17 mouse cellular contexts compared by ENCODE assay signal in the genomic region with DNA sequence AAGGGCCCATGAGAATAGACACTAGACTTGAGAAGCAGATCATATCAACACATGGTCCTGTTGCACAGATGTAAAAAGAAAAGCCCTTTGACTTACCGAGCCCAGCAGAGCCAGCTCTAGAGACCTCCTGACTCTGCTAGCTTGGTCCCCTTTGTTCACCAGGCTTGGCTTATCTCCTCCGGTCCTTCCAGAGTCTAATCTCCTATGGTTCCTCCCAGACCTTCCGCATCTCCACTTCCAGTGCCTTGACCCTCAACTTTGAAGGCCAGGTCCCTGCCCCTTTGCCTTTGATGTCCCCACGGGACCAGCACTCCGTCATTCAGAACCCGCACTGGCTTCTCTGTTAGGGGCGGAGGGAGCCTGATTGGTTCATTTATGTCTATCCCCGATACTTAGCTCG. TPM values are rescaled to one million over a fixed set of nuclear protein-coding genes. Genes with fewer than 3 reads are reported as not detected.
DNase-seq lines count a peak whose midpoint lies in the region; ATAC-seq and TF ChIP-seq lines count a peak whose summit lies in the region.
"Had no signal": no experiment of that assay in that cellular context is flagged by ENCODE, and none has a peak within 500 bp of the region (broad histone marks: within the 10 kb centered on the region; RNA-seq: fewer than 3 reads in every experiment).

No protein-coding gene starts in this region.

- no peak for DNase-seq in heart, adult 18-20 months
- DNase-seq in adrenal gland, postnatal 36 days = peak; percentile 22 to 26
- no peak for DNase-seq in hindbrain, embryonic 14.5 days (ENCODE audit: low spot score)
- DNase-seq: cerebellum, postnatal 14 days; gastrocnemius, postnatal 10 days; right cerebral cortex, postnatal 4 days had no signal

- H3K27me3 ChIP-seq in heart, embryonic 12.5 days (replicated peaks) = no peaks in the 10 kb centered on the region
- peaks cover 27% of the 10 kb centered on the region for H3K27me3 ChIP-seq in E14TG2a.4 (ENCODE audit: insufficient read depth, low read length)
- no peaks in the 10 kb centered on the region for H3K27me3 ChIP-seq in limb, embryonic 13.5 days
- peaks cover 10% of the 10 kb centered on the region for H3K27me3 ChIP-seq in hindbrain, embryonic 14.5 days (ENCODE audit: control insufficient read depth, insufficient read depth, low read length)
- H3K27me3 ChIP-seq: forebrain, embryonic 15.5 days had no signal

- H3K4me1 ChIP-seq in heart, embryonic 12.5 days (replicated peaks) = peaks cover 36% of the 10 kb centered on the region
- H3K4me1 ChIP-seq in E14TG2a.4 (replicated peaks; ENCODE audit: low read depth, low read length) = peaks cover 65% of the 10 kb centered on the region
- peaks cover 73% of the 10 kb centered on the region for H3K4me1 ChIP-seq in limb, embryonic 13.5 days
- peaks cover 5% of the 10 kb centered on the region; the same call in 1 of the 2 replicates for H3K4me1 ChIP-seq in hindbrain, embryonic 14.5 days (replicated peaks; ENCODE audit: control insufficient read depth, insufficient read depth, low read length)

- H3K4me2 ChIP-seq in heart, embryonic 12.5 days = no peak overlapping the region
- H3K4me2 ChIP-seq in limb, embryonic 13.5 days (replicated peaks) = peak overlapping the region; percentile 44
- no peak overlapping the region for H3K4me2 ChIP-seq in hindbrain, embryonic 14.5 days (replicated peaks)
- H3K4me2 ChIP-seq: forebrain, embryonic 15.5 days; heart, embryonic 11.5 days; hindbrain, embryonic 12.5 days; neural tube, embryonic 13.5 days had no signal

- H3K9ac ChIP-seq in heart, embryonic 12.5 days = no peak overlapping the region
- H3K9ac ChIP-seq in limb, embryonic 13.5 days = 0 out of 2 replicates have a peak overlapping the region, but pooled peaks have one; percentile 31
- H3K9ac ChIP-seq in hindbrain, embryonic 14.5 days = no peak overlapping the region
- H3K9ac ChIP-seq: forebrain, embryonic 15.5 days; hindbrain, embryonic 12.5 days; liver, embryonic 14.5 days; neural tube, embryonic 13.5 days had no signal

- no peaks in the 10 kb centered on the region for H3K36me3 ChIP-seq in heart, embryonic 12.5 days
- no peaks in the 10 kb centered on the region; the same call in none of the 2 replicates for H3K36me3 ChIP-seq in E14TG2a.4 (ENCODE audit: insufficient read depth, low read length)
- H3K36me3 ChIP-seq in limb, embryonic 13.5 days = peaks cover 52% of the 10 kb centered on the region
- H3K36me3 ChIP-seq in hindbrain, embryonic 14.5 days (replicated peaks; ENCODE audit: control insufficient read depth, insufficient read depth) = no peaks in the 10 kb centered on the region
- H3K36me3 ChIP-seq: forebrain, embryonic 15.5 days; hindbrain, embryonic 12.5 days; neural tube, embryonic 13.5 days had no signal

- no peak for TF ChIP-seq CTCF in E14TG2a.4 (conservative IDR thresholded peaks at IDR 0.05; ENCODE audit: low read length)

- H3K4me3 ChIP-seq in heart, embryonic 12.5 days = no peak overlapping the region
- H3K4me3 ChIP-seq in E14TG2a.4 (replicated peaks; ENCODE audit: low read length) = 0 out of 2 replicates have a peak overlapping the region, but pooled peaks have one; percentile 13
- no peak overlapping the region for H3K4me3 ChIP-seq in limb, embryonic 13.5 days
- H3K4me3 ChIP-seq in hindbrain, embryonic 14.5 days (replicated peaks; ENCODE audit: low read length) = no peak overlapping the region
- H3K4me3 ChIP-seq: forebrain, embryonic 15.5 days; hindbrain, embryonic 12.5 days; layer of hippocampus, adult 2 months; neural tube, embryonic 13.5 days had no signal

- H3K27ac ChIP-seq in heart, embryonic 12.5 days (ENCODE audit: poor library complexity, severe bottlenecking) = 0 out of 2 replicates have a peak overlapping the region, but pooled peaks have one; percentile 0
- H3K27ac ChIP-seq in limb, embryonic 13.5 days = peak overlapping the region; percentile 65; the same call in 1 of the 2 replicates
- no peak overlapping the region for H3K27ac ChIP-seq in hindbrain, embryonic 14.5 days
- H3K27ac ChIP-seq: forebrain, embryonic 15.5 days; hindbrain, embryonic 12.5 days; layer of hippocampus, adult 2 months; liver, embryonic 14.5 days; neural tube, embryonic 13.5 days had no signal

- no peaks in the 10 kb centered on the region for H3K9me3 ChIP-seq in heart, embryonic 12.5 days (replicated peaks)
- no peaks in the 10 kb centered on the region for H3K9me3 ChIP-seq in E14TG2a.4 (ENCODE audit: low read length)
- H3K9me3 ChIP-seq in limb, embryonic 13.5 days = no peaks in the 10 kb centered on the region
- no peaks in the 10 kb centered on the region for H3K9me3 ChIP-seq in hindbrain, embryonic 14.5 days (ENCODE audit: control insufficient read depth, low read length)
- H3K9me3 ChIP-seq: forebrain, embryonic 15.5 days; hindbrain, embryonic 12.5 days; neural tube, embryonic 13.5 days had no signal

- ATAC-seq in heart, embryonic 12.5 days (ENCODE audit: insufficient number of reproducible peaks, low FRiP score) = no peak
- no peak for ATAC-seq in limb, embryonic 13.5 days (ENCODE audit: low FRiP score, low read depth)
- no peak for ATAC-seq in activated CD4-positive, CD25-positive, alpha-beta regulatory T cell, adult 4 months
- ATAC-seq in hindbrain, embryonic 14.5 days (ENCODE audit: low FRiP score) = no peak

- WGBS in heart, embryonic 12.5 days = 43% methylated on average over 9 of the region's 9 CpGs
- WGBS in limb, embryonic 13.5 days = 35% methylated on average over 9 of the region's 9 CpGs
- 71% methylated on average over 9 of the region's 9 CpGs for WGBS in hindbrain, embryonic 14.5 days

RNA-seq across cellular contexts. Expression of gene Lpar1, which starts 6.0 kb away (rescaled TPM):
- polyA plus RNA-seq in heart, embryonic 12.5 days (2016; fragmentation: Nextera tagmentation; extraction: Ambion mirVana) = 14.8 and 16.5 TPM in 2 replicates
- 1 to 10 TPM; 7.0 to 7.5 TPM for total RNA-seq in heart, adult 18-20 months (2021)
- total RNA-seq in adrenal gland, postnatal 36 days (2021) = 10 to 100 TPM; 15.9 to 28.0 TPM
- 231 and 236 TPM in 2 replicates for polyA plus RNA-seq in limb, embryonic 13.5 days (2015; fragmentation: Nextera tagmentation; extraction: Ambion mirVana)
- polyA plus RNA-seq in activated CD4-positive, CD25-positive, alpha-beta regulatory T cell, adult 4 months (2017; shearing (Covaris generic)) = not detected
- 17.5 and 20.2 TPM in 2 replicates for polyA plus RNA-seq in hindbrain, embryonic 14.5 days (2014; fragmentation: Nextera tagmentation; extraction: Ambion mirVana)
- total RNA-seq: MEL had no signal

Comparison
In these comparisons a context has a peak if more than half of its experiments do, and no peak if none do; other contexts are left out.
1. DNase-seq: peak in adrenal gland, postnatal 36 days (2 of 2); none in heart, adult 18-20 months (0 of 2) and hindbrain, embryonic 14.5 days (single experiment).
2. RNA of gene Lpar1, which starts 6.0 kb away (polyA plus RNA-seq): 231 to 236 TPM in limb, embryonic 13.5 days, 17.5 to 20.2 TPM in hindbrain, embryonic 14.5 days and 14.8 to 16.5 TPM in heart, embryonic 12.5 days; not detected in activated CD4-positive, CD25-positive, alpha-beta regulatory T cell, adult 4 months; every median in the first group is over 10 times any median in the second.